Mouse (Mus musculus): Measurements from ENCODE around the gene Sec61g. TPM values are rescaled to one million over a fixed set of nuclear protein-coding genes. Genes with fewer than 3 reads are reported as not detected.

Sec61g gene
- total RNA-seq, 2 experiments from 2014 or later, result 10.0 to 10.9 TPM

Other genes starting within 250 kb of the Sec61g start
- 10 to 100 TPM; 11.2 to 13.9 TPM for gene Egfr, start 243.7 kb upstream of the Sec61g start, total RNA-seq (2021)

Data from layer of hippocampus, postnatal 36 days (tissue).